Mouse (Mus musculus) monocyte, adult 2 months (primary cell): Measurements from ENCODE around the gene Ubald2.

Experiments
- DNase-seq, 2 experiments: peaks; one replicate each; pipeline ENCODE4 v3.0.0; 2022; ENCODE audit warnings: low spot score in 2 of 2, low read depth in 1 of 2

Gene Ubald2

DNA sequence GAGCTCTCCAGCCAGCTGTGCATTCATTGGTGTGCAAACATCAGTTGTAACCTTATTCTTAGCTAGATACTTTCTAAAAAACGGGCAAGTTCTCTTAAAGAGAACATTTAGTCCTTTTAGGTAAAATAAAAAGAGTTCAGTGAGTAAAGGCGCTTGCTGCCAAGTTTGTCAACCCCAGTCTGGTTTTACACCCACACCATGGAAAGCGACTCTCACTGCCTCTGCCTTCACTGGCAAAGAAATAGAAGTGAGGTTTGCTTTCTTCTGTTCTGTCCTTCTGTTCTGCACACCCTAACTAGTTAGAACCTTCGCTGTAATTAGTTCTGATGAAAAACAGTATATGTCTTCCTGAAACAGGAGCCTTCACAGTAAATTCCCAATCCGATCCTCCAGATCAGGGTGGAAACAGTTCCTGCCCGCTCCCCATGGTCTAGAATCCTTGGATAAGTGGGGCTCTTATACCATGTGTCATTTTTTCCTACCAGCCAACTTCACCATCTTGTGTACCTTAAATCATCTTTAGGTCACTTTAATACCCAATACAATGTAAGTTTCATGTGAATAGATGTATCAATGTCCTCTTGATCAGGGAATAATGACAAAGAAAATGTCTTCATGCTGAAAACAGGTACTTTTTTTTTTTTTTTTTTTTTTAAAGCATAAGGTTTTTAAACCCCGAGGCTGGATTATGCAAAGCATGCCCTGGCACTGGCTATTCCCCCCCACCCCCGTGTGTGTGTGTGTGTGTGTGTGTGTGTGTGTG lies 1.1 kb upstream of the Ubald2 start:
- DNase-seq: no peak

- peak in 1 of 2 experiments; percentile 34 for DNase-seq
Observed at GRCm38 (mm10) chr11:116434287-116434966, 533 bp downstream of the Ubald2 start.

DNA sequence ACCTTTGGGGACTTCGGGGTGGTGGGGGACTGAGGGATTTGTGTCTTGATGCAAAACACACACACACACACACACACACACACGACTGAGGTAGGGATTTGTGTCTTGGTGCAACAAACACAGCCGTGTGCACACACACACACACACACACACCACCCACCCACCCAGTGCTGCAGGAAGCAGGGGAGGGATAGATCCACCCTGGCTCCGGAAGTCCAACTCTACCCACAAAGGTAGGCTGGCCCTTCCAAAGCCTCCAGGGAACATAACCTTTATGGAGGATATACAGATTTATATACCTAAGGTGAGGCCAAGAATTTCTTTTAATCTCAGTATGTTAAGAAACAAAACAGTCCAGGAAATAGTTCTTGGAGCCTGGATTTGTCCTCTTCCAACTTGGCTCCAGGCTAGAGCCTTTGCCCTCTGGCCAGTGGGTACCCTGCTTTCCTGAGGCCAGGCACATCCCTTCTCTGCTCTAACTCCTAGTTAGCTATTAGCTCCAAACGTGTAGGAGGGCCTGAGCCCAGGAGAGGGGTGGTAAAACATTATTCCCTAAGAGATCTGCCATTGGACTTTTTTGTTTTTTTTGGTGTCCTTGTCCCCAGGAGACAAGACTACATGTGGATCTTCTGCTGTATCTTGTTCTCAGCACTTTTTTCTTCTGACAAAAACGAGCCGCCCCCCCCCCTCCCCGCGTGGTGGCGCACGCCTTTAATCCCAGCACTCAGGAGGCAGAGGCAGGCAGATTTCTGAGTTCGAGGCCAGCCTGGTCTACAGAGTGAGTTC lies 1.3 kb downstream of the Ubald2 start:
- DNase-seq: no peak

DNA sequence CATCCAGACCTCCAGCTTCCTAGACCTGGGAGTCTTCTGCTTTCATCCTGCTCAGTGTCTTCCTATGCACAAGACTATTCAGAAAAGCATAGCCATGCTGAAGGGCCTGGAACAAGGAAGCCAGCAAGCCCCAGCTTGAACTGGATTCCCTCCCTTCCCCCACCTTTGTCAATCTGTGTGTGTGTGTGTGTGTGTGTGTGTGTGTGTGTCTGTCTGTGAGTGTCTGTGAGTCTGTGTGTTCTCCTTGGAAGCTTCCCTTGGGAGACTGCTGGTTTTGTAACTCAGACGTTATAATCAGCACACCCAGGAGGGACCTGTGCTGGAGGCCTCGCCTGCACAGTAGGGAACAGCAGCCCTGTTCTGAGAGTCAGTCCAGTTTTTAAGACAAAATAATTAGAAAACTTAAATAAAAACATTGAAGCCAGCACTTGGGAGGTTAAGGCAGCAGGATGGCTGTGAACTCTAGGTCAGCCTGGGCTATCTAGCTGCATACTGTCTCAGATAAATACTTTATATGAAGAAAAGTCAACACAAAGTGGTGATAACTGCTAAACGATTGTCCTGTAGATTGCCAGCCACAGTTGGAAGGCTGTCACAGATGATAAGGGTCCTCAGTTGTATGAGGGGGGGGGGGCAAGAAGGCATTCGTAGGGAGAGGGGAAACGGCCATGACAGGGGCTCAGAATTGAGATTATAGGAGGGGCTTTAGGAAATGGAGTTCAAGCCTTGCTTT lies 2.3 kb downstream of the Ubald2 start:
- DNase-seq: no peak

GRCm38 (mm10) chr11:116436725-116437331 lies 2.9 kb downstream of the Ubald2 start:
- DNase-seq: peak; percentile 70 to 81

DNA sequence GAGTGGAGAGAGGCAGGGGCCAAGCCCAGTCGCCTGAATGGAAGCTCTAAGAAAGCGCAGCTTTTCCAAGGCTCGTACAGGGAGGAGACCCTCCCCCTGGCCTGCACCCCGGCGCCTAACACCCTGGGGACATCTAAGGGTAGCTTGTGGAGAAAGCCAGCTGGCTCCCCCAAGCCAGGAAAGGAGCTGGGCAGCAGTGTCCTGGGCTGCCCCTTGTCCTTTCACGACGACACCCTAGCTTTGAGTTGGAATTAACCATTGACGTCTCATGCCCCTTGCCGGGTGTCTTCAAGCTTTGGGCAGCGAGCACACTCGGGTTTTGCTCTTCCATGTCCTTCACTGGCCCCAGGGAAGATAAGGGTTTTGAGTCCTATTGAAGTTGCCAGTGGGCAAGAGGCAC lies 3.6 kb downstream of the Ubald2 start:
- DNase-seq: no peak

GRCm38 (mm10) chr11:116439269-116440240 lies 5.7 kb downstream of the Ubald2 start:
- DNase-seq: no peak

DNA sequence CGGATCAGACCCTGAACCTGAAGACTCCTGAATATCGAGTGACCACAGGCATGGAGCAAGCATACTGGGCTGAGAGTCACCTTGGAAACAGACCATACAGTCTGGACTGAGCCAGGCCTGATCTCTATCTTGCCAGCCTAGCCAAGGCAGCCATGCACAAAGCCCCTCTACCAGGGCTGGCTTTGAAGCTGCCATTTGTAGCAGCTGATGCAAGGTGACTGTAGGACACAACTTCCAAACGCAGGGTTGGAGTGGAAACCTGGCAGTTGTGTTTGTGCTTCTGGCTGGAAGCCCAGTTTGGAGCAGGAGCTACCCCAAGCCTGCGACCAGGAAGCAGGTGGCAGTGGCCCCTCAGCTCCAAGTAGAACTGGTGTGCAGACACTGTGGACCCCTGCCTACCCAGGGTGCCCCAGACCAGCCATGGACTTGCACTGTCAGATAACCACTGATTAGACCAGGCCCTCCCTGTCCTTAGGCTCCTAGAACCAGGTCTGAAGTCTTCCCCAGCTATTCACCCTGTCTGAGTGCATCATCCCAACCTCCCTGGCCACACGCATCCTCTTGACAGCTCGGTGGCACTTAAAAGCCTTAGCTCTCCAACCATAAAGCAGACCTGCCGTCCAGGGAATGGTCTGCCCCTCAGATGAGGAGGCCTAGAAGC lies 6.6 kb downstream of the Ubald2 start:
- DNase-seq: no peak

DNA sequence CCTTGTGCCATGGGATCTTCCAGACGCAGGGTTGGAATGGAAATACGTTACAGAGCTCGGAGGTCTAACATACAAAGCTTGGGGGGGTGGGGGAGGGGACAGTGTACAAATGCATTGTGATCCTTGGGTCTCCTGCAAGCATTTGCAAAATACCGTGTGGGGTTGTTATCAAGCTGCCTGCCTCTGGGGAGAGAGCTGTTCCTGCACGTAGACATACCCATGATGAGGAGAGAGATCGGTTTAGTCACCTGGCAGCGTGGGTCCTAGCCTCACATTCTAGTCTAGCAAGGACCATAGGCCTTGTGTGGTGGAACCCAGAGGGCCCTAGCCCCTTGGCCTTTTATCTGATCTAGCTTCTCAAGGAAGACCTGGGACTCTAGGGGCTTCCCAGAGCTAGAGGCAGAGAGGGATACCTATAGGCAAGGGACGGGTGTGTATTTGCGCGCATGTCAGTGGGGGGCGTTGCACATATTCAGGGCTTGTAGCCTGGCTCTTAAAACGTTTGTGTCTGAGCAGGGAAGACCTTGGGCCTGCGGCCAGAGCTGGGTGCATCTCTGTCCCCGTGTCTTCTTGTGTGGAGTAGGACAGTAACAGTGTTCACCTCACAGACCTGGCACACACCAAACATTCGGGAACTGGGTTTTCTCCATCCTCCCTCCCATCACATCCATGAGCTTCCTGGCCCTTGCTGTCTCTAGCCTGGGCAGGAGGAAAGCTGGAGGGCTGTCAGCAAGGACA lies 8.4 kb downstream of the Ubald2 start:
- no peak for DNase-seq

- no peak for DNase-seq
Observed at GRCm38 (mm10) chr11:116442867-116443177, 8.9 kb downstream of the Ubald2 start.

DNA sequence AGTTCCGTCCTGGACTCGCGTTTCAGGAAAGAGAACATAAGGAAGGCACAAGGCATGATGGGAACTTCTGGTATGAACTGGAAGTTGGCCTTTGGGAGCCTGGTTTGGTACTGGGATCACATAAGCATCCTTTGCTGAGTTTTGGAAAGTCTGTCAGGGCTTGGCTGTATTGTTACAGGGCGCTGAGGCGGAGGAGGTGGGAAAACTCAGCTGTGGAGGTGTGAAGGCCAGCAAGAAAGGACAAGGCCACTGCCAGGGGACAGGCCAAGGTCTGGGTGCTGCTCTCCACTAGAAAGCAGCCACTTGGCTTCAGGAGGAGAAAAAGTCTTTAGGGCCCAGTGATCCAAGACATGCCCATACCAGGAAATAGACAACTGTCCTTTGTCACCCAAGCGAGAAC lies 9.4 kb downstream of the Ubald2 start:
- no peak for DNase-seq

- no peak for DNase-seq
Observed at GRCm38 (mm10) chr11:116443935-116444334, 10.0 kb downstream of the Ubald2 start.

DNA sequence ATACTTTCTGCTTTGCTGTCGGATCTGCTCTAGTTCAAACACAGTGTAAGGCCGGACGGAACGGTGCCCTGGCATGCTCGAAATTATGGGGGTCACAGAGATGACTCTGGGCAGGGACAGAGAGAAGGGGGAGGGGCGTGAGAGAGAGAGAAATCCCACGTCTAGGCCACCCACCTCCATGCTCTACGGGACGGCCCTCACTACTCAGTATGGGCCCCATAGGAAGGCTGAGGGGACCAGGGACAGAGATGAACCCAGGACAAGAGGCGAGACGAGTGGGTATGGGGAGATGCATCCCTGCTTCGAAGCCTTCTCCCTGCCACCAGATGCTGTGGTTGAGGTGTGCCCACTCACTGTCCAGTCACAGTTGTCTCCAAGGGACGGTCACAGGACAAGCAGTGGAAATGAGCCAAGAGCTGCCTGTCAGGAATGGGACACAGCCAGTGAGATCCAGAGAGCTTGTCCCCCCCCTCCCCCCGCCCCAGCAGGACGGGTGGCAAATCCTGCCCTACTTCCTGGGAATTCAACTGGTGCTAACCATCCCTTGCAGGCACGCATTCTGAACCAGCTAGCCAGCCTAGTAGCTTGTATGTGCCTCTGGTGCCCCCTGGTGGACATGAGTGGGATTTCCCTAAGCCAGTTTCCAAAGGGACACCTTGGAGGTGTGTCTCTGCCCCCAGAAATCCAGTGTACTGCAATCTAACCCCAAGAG lies 11.9 kb downstream of the Ubald2 start:
- DNase-seq: peak; percentile 68 to 84

DNA sequence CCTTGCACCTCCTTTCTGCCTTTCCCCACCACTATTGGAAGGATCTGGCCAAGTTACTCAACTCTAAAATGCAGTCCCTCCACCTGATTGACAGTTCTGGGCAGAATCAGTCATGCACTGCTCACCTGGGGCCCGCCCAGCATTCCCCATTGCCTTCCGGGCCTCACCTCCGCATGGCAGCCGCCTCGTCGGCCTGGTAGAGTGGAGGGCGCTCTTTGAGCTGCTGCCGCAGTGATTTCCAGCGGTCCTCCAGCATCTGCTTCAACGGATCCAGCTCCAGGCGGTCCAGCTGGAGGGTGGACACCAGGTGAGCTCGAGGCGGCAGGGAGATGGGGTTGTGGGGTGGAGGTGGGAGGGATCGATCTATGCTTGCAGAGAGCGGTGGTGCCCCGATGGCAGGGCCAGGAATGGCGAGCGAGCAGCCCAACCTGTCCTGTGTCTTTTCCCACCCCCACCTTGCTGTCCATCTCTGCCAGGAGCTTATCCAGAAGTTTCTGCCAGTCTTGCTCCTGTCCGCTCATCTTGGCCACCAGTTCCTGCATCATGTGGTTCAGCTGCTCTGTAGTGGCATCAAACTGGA lies 12.5 kb downstream of the Ubald2 start:
- no peak for DNase-seq

DNA sequence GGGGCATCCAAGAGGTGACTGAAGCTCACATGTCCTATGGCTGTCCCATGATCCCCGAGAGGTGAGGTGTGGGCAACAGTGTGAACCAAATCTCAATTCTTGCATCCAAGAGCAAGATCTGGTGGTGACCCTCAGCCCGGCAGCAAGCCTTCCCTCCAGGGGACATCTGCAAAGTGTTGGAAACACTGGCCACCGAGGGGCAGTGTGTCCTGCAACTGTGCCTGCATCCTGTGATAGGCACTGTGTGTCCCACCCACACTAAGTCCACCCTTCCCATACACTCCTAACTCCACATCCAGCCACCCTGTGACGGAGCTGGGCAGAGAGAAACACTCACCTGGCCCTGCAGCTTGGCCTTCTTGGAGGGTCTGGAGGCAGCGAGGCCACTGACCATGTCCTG lies 13.9 kb downstream of the Ubald2 start:
- no peak for DNase-seq

GRCm38 (mm10) chr11:116449341-116449740 lies 15.4 kb downstream of the Ubald2 start:
- no peak for DNase-seq

DNA sequence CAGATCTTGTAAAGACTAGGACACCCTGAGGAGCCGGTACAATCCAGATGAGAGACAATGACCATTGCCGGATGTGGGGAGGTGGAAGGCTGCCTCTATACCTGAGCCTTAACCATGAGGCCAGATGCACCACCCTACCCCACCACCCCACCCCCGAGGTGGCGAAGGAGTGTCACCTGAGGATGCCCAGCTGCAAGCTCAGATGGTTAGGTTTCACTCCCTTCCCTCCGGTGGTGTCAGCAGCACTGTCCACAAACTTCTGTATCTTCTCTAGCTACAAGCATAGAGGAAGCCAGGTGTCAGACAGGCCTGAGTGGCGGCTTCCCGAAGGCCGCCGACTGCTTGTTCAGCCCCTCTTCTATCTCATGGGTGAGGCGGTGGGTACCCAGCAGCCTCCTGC lies 20.0 kb downstream of the Ubald2 start:
- DNase-seq: no peak

- DNase-seq: no peak
Observed at GRCm38 (mm10) chr11:116456234-116456633, 22.3 kb downstream of the Ubald2 start.
